9 mouse cellular contexts compared by ENCODE assay signal in genomic region chr8:117097564-117098191, GRCm38 (mm10). TPM values are rescaled to one million over a fixed set of nuclear protein-coding genes. Genes with fewer than 3 reads are reported as not detected.
DNase-seq lines count a peak whose midpoint lies in the region; ATAC-seq and TF ChIP-seq lines count a peak whose summit lies in the region.
"Had no signal": no experiment of that assay in that cellular context is flagged by ENCODE, and none has a peak within 500 bp of the region (broad histone marks: within the 10 kb centered on the region; RNA-seq: fewer than 3 reads in every experiment).

No protein-coding gene starts in this region.

- H3K36me3 ChIP-seq in lung, postnatal 0 days (ENCODE audit: insufficient read depth, low read length): no peaks in the 10 kb centered on the region
- H3K36me3 ChIP-seq in hindbrain, embryonic 16.5 days (ENCODE audit: control insufficient read depth, insufficient read depth, low read length): no peaks in the 10 kb centered on the region
- no peaks in the 10 kb centered on the region for H3K36me3 ChIP-seq in stomach, embryonic 15.5 days

- H3K9ac ChIP-seq in lung, postnatal 0 days (replicated peaks; ENCODE audit: low read depth): no peak overlapping the region
- no peak overlapping the region for H3K9ac ChIP-seq in hindbrain, embryonic 16.5 days (ENCODE audit: low read depth, low read length)
- no peak overlapping the region for H3K9ac ChIP-seq in stomach, embryonic 15.5 days

- H3K4me2 ChIP-seq in lung, postnatal 0 days (replicated peaks; ENCODE audit: low read depth, low read length): no peak overlapping the region
- H3K4me2 ChIP-seq in hindbrain, embryonic 16.5 days (ENCODE audit: low read length): peak overlapping the region; percentile 41
- H3K4me2 ChIP-seq in stomach, embryonic 15.5 days: peak overlapping the region; percentile 35

- no peaks in the 10 kb centered on the region for H3K9me3 ChIP-seq in lung, postnatal 0 days (ENCODE audit: low read length)
- no peaks in the 10 kb centered on the region for H3K9me3 ChIP-seq in hindbrain, embryonic 16.5 days (ENCODE audit: control insufficient read depth, low read length)
- H3K9me3 ChIP-seq in stomach, embryonic 15.5 days: no peaks in the 10 kb centered on the region

- peak; percentile 14 for DNase-seq in cerebellum, adult 9-10 months
- DNase-seq in cerebellum, adult 11 months: no peak
- DNase-seq in lung, postnatal 0 days (ENCODE audit: low spot score): peak; percentile 56
- no peak for DNase-seq in lung, postnatal 25 days (ENCODE audit: low spot score)
- DNase-seq in spleen, postnatal 36 days (ENCODE audit: low spot score in 2 of 2): no peak
- no peak for DNase-seq in heart, adult 11 months

- no peak overlapping the region for H3K27ac ChIP-seq in lung, postnatal 0 days (ENCODE audit: low read length)
- H3K27ac ChIP-seq in hindbrain, embryonic 16.5 days (ENCODE audit: low read depth, low read length): peak overlapping the region; percentile 29
- H3K27ac ChIP-seq in stomach, embryonic 15.5 days: peak overlapping the region; percentile 62

- TF ChIP-seq EP300 in lung, postnatal 0 days (IDR thresholded peaks at IDR 0.05): no peak

- TF ChIP-seq CTCF in lung, postnatal 0 days (IDR thresholded peaks at IDR 0.05): no peak

- ATAC-seq in lung, postnatal 0 days: no peak
- ATAC-seq in hindbrain, embryonic 16.5 days: peak; percentile 94
- no peak for ATAC-seq in stomach, embryonic 15.5 days (ENCODE audit: insufficient read depth, low FRiP score, low read depth)

- H3K4me1 ChIP-seq in lung, postnatal 0 days (ENCODE audit: insufficient read depth, low read depth, low read length): no peaks in the 10 kb centered on the region
- peaks cover 15% of the 10 kb centered on the region for H3K4me1 ChIP-seq in hindbrain, embryonic 16.5 days (ENCODE audit: control insufficient read depth, insufficient read depth, low read depth, low read length)
- H3K4me1 ChIP-seq in stomach, embryonic 15.5 days: 0 out of 2 replicates have a peak, but pooled peaks cover 3% of the 10 kb centered on the region

- 44% methylated on average over 11 of the region's 11 CpGs for WGBS in lung, postnatal 0 days
- WGBS in hindbrain, embryonic 16.5 days: 32% methylated on average over 11 of the region's 11 CpGs
- 37% methylated on average over 11 of the region's 11 CpGs for WGBS in stomach, embryonic 15.5 days

- H3K4me3 ChIP-seq in lung, postnatal 0 days (ENCODE audit: low read depth, low read length): no peak overlapping the region
- no peak overlapping the region for H3K4me3 ChIP-seq in hindbrain, embryonic 16.5 days (ENCODE audit: low read length)
- no peak overlapping the region for H3K4me3 ChIP-seq in stomach, embryonic 15.5 days (replicated peaks)

- H3K27me3 ChIP-seq in lung, postnatal 0 days (replicated peaks; ENCODE audit: insufficient read depth, low read length): no peaks in the 10 kb centered on the region
- no peaks in the 10 kb centered on the region for H3K27me3 ChIP-seq in hindbrain, embryonic 16.5 days (replicated peaks; ENCODE audit: control insufficient read depth, insufficient read depth, low read length)
- H3K27me3 ChIP-seq in stomach, embryonic 15.5 days (replicated peaks): no peaks in the 10 kb centered on the region

RNA-seq across cellular contexts. Expression of gene Bco1, which starts 2.0 kb away (rescaled TPM):
- polyA plus RNA-seq in lung, postnatal 0 days (2015; fragmentation: Nextera tagmentation; extraction: Ambion mirVana): 0.10 TPM in 1 of 2 replicates, not detected in the other
- 0.35 and 0.41 TPM in 2 replicates for polyA plus RNA-seq in hindbrain, embryonic 16.5 days (2015; fragmentation: Nextera tagmentation; extraction: Ambion mirVana)
- 1.1 and 1.2 TPM in 2 replicates for polyA plus RNA-seq in stomach, embryonic 15.5 days (2015; fragmentation: Nextera tagmentation; extraction: Ambion mirVana)
- polyA plus RNA-seq: cortical plate, adult 2 months had no signal

RNA-seq across cellular contexts. Expression of gene Pkd1l2, which starts 15.4 kb away (rescaled TPM):
- 0.06 TPM in 1 of 2 replicates, not detected in the other for polyA plus RNA-seq in lung, postnatal 0 days (2015; fragmentation: Nextera tagmentation; extraction: Ambion mirVana)
- 0.05 TPM in 2 replicates for polyA plus RNA-seq in hindbrain, embryonic 16.5 days (2015; fragmentation: Nextera tagmentation; extraction: Ambion mirVana)
- 0.10 and 0.18 TPM in 2 replicates for polyA plus RNA-seq in stomach, embryonic 15.5 days (2015; fragmentation: Nextera tagmentation; extraction: Ambion mirVana)

Comparison
In these comparisons a context has a peak if more than half of its experiments do, and no peak if none do; other contexts are left out.
1. DNase-seq: peak in cerebellum, adult 9-10 months (single experiment) and lung, postnatal 0 days (single experiment); none in cerebellum, adult 11 months (single experiment), lung, postnatal 25 days (single experiment), spleen, postnatal 36 days (0 of 2) and heart, adult 11 months (single experiment).